Mouse (Mus musculus): ENCODE results near the gene Nek9.

Nek9 gene

GRCm38 (mm10) chr12:85264940-85265339 is 74.2 kb downstream of the Nek9 start:
- DNase-seq (ENCODE audit: extremely low read depth, low read depth): no peak

- no peak for DNase-seq (ENCODE audit: extremely low read depth, low read depth)
These were observed 74.6 kb downstream of the Nek9 start for GRCm38 (mm10) chr12:85264531-85264930.

DNA sequence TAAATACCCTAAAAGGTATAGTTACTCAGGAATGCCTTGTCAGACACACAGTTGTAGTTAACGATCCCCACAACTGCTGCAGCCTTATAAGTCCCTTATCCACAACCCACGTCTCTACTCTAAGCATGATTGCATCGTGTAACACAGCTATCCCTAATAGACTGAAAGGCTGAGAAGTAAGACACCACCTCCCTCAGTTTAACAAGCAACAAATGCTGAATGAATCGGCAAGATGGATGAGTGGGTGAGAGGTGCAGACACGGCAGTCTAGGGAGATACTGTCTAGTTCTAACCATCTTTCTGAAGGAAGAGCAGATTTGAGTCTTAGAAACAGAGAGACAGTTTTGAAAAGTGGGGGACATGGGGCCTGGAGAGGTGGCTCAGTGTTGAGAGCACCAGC is 76.0 kb downstream of the Nek9 start:
- no peak for DNase-seq (ENCODE audit: extremely low read depth, low read depth)

DNA sequence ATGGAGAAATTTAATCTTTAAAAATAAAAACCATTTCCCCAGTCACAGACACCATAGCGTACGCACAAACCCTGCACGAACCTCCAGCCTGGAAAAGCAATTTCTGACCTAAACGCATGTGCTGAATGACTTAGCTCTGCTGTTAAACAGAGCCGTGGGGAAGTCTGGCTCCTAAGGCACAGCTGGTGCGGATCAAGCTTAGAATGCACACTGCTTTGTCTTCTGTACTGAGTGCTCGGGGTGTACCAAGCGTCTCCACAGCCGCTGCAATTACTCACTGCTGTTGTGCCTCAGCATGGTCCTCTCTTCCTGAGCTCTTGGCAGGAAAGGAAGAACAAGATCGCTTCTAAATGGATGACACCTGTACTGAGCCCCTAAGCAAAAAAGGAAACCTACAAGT is 76.7 kb downstream of the Nek9 start:
- no peak for DNase-seq (ENCODE audit: extremely low read depth, low read depth)

DNA sequence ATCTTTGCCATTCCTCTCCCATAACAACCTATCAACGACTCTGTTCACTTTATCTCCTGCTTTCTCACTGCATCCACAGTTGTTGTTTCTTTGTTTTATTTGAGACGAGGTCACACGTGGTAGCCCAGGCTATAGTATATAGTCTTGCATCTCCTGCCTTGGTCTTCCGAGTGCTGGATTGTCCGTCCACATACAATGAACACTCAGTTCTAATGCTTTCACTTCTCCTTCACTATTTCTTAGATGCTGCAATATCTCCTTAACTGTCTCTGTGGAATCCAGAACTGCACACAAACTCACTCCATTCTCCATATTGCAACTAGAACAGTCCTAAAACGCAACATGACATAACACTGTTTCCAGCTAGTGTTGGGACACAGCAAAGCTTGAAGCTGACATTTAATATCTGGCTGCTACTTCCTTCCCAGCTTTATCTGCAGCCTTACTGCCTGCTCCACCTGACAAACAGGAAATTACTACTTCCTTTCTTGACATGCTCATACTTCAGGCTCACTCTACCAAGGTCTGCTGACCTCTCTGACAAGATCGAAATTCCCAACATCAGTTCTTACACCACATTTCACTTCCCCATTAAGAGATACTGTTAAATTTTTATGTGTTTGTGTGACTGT is 82.0 kb downstream of the Nek9 start:
- DNase-seq (ENCODE audit: extremely low read depth, low read depth): peak; percentile 73

- DNase-seq (ENCODE audit: extremely low read depth, low read depth): no peak
These were observed 82.9 kb downstream of the Nek9 start for GRCm38 (mm10) chr12:85256074-85256751.

DNA sequence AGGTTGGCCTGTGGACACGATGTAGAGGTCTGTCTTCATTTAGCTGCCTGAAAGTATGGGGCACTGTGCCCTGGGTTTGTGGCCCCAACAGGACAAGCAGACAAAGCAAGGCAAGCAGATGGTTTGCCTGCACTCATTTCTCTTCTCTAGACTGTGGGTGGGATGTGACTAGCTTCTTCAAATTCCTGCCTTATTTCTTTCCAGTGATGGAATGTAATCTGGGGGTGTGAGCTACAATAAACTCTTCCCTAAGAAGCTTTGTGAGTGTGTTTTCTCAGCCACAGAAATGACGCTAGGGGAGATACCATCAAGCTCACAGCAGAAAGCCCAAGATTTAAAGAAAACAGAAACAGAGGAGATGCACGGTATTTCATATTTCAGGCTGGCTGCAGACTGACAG is 87.1 kb downstream of the Nek9 start:
- DNase-seq (ENCODE audit: extremely low read depth, low read depth): no peak
